Mouse (Mus musculus) Muller cell, postnatal 12 days (primary cell): ENCODE data around the gene Sema4g.

ENCODE experiments used
- DNase-seq: peaks from one replicate; pipeline ENCODE4 v3.0.0-alpha.2; 2015; ENCODE audit errors: inconsistent ontology term

Sema4g gene

DNA sequence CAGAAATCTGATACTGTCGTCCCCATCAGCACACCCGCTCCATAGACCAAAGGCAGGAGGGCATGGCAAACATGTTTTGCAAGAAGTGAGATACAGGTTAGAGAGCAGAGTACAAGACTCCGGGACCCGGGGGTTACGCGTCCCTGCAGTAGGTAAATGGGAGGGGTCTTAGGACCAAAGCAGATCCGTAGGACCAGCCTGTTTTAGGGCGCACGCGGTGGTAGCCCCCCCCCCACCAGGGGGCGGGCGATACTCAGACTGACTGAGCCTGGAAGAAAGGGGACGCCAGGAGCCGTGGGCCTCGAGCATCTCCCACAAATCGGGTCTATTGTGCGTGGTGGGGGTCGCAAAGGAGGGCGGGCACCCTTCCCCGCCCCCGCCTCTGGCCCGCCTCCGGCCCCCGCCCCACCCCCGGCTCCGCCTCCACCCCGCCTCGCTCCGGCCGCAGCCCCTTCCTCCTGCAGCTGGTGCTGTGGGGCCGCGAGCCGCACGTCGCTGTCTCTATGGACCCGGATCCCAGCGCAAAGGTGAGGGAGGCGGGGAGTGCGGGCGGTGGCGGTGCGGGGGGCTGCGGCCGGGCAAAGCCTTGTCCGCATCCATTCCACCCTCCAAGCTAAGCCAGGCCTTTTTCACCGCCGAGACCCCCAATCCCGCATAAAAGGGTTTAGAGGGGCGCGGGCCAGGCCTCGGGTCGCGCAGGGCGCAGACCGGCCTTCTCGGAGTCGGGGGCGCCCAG, at the start of gene Sema4g:
Gene Sema4g (plus strand): TSS at position 271 of the 736 bp plus-strand sequence.
- peak; percentile 42 for DNase-seq

- DNase-seq: no peak
These were observed 29.3 kb upstream of the Sema4g start for GRCm38 (mm10) chr19:44959633-44960032.

- no peak for DNase-seq
These were observed 22.9 kb upstream of the Sema4g start for GRCm38 (mm10) chr19:44965978-44966377.

DNA sequence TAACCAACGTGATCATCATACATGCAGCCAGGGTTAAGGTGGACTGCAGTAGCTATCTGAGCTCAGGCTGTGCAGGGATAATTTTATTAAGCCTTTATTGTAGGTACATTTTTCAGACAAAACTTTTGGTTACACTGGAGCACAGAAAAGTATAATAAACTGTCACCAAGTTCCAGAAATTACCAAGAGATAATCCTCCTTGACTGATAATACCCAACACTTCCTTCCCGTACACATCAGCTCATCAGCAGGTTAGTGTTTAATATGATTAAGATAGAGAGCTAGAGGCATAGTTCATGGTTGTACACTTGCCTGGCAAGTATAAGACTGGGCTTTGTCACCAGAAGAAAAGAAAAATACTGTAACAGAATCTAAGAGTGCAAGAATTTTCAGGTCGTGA, 20.6 kb upstream of the Sema4g start:
- DNase-seq: no peak

DNA sequence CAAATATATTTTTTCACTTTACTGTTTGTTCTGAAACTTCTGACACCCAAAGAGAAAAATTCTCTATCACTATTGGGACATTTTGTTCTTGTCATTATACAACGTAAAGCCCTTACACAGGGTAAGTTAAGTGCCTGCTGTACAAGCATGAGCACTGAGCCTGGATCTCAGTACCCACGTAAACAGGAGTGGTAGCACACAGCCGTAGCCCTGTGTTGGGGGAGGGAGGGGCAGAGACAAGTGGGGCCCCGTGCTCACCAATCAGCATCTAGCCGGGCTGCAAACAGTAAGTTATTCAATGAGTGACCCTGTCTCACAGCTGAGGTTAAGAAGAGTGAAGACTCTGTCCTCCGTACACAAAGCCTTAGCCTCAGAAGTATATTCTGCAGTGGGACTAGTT, 12.3 kb upstream of the Sema4g start:
- no peak for DNase-seq

- DNase-seq: no peak
These were observed 11.8 kb upstream of the Sema4g start for GRCm38 (mm10) chr19:44977148-44977547.

DNA sequence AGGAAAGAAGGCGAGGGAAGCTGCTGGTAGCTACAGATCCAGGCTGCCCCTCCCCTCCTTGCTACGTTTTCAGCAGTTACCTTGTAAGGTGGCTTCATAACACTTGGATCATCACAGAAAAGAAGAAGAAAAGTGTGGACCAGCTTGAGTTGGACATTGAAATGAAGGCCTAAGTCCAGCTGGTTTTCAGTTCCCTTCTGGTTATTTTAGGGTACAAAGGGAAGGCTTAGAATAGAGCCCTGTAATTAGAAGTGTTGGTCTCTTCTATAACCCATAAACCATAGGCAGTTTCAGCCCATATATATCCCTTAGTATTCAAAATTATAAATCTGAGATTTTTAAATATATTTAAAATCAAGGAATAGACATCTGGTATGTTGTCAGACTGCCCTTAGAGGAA, 8.1 kb upstream of the Sema4g start:
- DNase-seq: no peak

GRCm38 (mm10) chr19:44982477-44983115, 6.3 kb upstream of the Sema4g start:
- DNase-seq: no peak

GRCm38 (mm10) chr19:44983366-44983765, 5.5 kb upstream of the Sema4g start:
- no peak for DNase-seq

- DNase-seq: no peak
These were observed 4.5 kb upstream of the Sema4g start for GRCm38 (mm10) chr19:44984420-44984819.

GRCm38 (mm10) chr19:44985159-44985988, 3.5 kb upstream of the Sema4g start:
- DNase-seq: no peak

- DNase-seq: no peak
These were observed 1.9 kb upstream of the Sema4g start for GRCm38 (mm10) chr19:44987004-44987403.

GRCm38 (mm10) chr19:44987851-44988250, 1.1 kb upstream of the Sema4g start:
- no peak for DNase-seq

DNA sequence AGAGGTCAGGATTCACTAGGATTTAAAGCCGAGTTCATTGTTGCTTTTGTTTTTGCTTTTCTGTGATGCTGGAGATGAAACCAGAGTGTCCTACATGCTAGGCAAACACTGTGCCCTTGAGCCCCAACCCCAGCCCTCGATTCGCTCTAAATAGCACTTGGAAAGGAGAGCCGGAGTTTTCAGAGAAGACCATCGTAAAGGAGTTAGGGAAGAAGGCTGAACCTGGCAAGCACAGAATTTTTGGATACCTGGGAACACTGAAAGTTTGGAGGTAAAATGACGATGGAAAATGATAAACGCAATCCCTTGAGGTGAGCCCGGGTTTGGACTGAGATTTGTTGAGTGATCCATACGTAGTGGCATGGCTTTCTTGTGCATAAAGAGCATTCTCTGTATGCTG, 580 bp upstream of the Sema4g start:
- DNase-seq: no peak

DNA sequence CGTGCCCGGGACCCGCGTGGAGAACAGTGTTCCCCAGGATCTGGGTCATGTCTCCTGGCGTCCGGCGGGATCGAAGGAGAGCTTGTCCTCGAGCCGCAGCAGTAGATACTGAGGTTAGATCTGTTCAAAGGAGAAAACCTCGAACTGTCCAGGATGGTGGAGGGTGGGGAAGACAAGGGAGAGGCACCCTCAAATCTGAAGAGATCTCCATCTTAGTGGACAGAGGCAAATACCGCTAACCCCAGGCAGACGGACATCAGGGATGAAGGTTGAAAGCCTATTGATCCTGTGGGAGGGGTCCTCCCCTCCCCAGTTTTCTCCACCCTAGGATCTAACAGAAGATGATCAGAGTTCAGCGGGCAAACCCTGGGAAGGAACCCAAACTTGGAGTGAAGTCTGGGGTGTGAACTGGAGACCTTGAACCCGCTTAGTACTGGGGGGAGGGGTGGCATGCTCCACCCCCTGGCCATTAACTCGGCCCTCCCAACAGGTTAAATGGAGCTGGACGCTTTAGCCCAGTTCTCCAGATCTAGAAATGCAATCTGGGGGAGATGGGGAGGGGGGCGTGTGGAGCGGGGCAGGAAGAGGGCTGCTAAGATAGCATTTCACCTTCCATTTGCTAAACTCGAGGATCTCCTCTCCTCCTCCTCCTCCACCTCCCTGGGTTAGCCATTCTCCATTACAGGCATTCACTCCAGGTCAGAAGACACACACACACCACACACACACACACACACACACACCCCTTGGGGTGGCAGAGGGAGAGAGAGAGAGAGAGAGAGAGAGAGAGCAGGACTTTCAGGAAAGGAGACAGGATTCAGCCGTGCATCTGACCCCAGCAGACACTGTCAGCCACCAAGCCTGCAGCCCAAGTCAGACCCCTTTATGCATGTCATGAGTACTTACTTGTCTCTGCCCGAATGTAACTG, 930 bp downstream of the Sema4g start:
- DNase-seq: no peak

DNA sequence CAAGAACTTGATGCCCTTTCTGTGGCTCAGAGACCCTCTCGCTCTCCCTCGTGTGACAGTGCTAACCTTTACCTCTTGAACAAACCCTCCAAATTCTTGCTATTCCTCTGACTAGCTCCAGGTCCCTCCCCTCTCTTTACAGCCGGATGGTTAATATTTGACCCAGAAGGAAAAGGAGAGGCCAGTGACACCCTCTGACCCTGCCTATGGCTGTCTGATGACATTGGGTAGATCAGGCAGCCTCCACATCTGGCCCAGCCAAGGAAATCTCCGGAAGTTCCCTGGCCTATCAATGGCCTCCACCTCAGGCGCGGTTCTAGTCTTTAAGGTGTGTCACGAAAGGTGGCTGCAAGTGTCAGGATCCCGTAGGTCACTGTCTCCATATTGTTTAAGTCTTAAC, 2.1 kb downstream of the Sema4g start:
- DNase-seq: no peak

DNA sequence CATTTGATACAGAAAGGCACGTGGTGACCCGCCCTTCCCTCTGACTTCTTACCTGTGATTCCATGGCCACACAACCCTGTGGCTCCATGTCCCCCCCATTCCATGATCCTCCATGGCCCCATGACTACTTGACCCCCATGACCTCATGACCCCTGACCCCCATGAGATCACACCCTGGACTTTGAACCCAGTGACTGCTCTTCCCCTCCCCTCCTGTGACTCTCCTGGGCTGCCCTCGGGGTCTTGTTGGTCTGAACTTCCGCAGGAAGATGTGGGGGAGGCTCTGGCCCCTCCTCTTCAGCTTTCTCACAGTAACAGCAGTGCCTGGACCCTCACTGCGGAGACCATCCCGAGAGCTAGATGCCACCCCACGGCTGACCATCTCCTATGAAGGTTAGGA, 3.3 kb downstream of the Sema4g start:
- DNase-seq: no peak

GRCm38 (mm10) chr19:44992712-44993111, 3.8 kb downstream of the Sema4g start:
- no peak for DNase-seq

GRCm38 (mm10) chr19:44997786-44998185, 8.9 kb downstream of the Sema4g start:
- DNase-seq: no peak

DNA sequence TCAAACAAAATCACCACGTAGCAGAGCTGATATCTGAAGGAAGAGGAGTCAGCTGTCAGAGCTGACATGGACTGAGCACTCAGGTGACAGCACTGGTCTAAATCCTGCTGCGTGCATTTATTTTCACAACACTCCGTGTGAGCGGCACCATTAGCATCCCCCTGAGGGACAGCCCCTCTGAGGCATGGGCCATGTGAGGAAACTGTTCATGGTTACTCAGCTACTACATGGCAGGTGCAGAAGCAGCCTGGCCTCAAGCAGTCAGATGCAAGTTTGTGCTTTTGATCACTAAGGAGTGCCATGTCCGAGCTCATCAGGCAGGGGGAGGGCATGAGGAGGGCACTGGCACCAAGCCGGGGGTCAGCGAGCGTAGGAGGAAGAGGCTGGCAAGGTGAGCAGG, 10.7 kb downstream of the Sema4g start:
- no peak for DNase-seq

GRCm38 (mm10) chr19:45002301-45002700, 13.4 kb downstream of the Sema4g start:
- DNase-seq: no peak
